Mouse (Mus musculus) lung, postnatal 0 days (tissue): ENCODE data around the gene Itgam.
"Not testable (repeated sequence)": the region's sequence is repeated elsewhere in the genome, so short reads cannot be mapped to it uniquely, and the experiment has no call there.

ENCODE experiments used
- CTCF ChIP-seq: IDR thresholded peaks from 2 replicates; pipeline ENCODE4 v1.5.1; 2016; ENCODE audit warnings: antibody characterized with exemption, mild to moderate bottlenecking
- EP300 ChIP-seq: IDR thresholded peaks from 2 replicates; pipeline ENCODE4 v1.6.1; 2016; ENCODE audit warnings: antibody characterized with exemption, mild to moderate bottlenecking, control low read depth

- not testable (repeated sequence) for TF ChIP-seq CTCF, EP300
These were observed 96.4 kb downstream of the Itgam start for GRCm38 (mm10) chr7:128158688-128159354.
